ENCODE assay signal across 9 mouse cellular contexts in the genomic region with DNA sequence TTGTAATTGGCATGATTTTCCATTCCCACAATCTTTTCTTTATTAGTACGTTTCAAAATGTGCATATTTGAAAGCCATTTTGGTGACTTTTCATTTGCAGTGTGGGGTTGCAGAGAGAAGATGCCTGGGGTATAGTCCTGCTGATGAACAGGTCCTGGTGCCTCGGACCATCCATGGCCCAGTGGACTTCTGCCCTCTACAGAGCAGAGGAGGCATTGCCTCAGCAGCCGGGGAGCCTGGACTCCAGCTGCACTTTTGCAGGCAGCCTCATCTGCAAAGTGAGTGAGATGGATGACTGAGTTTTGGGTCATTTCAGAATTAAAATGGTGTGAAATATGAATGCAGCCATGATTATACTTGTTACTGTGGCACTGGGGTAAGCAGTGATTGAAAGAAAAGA.
DNase-seq lines count a peak whose midpoint lies in the region; ATAC-seq and TF ChIP-seq lines count a peak whose summit lies in the region.
"Had no signal": no experiment of that assay in that cellular context is flagged by ENCODE, and none has a peak within 500 bp of the region (broad histone marks: within the 10 kb centered on the region; RNA-seq: fewer than 3 reads in every experiment).

No protein-coding gene starts in this region.

- TF ChIP-seq EP300 in heart, postnatal 0 days (IDR thresholded peaks at IDR 0.05; ENCODE audit: low read depth) = no peak

- TF ChIP-seq POLR2A in testis, adult 2 months (IDR thresholded peaks at IDR 0.05; ENCODE audit: control insufficient read depth, low read depth, low read length) = no peak

- H3K4me1 ChIP-seq in heart, postnatal 0 days (ENCODE audit: control insufficient read depth, insufficient read depth) = no peaks in the 10 kb centered on the region
- H3K4me1 ChIP-seq in testis, adult 2 months (ENCODE audit: control insufficient read depth, insufficient read depth, low read length) = peaks cover 2% of the 10 kb centered on the region
- no peaks in the 10 kb centered on the region for H3K4me1 ChIP-seq in forebrain, embryonic 16.5 days (replicated peaks; ENCODE audit: control insufficient read depth, insufficient read depth, low read length)

- 0 out of 2 replicates have a peak, but pooled peaks cover 6% of the 10 kb centered on the region for H3K9me3 ChIP-seq in heart, postnatal 0 days (replicated peaks; ENCODE audit: control insufficient read depth, low read length)
- H3K9me3 ChIP-seq in forebrain, embryonic 16.5 days (ENCODE audit: control insufficient read depth, low read length) = no peaks in the 10 kb centered on the region
- H3K9me3 ChIP-seq: forebrain, embryonic 13.5 days had no signal

- no peak for DNase-seq in heart, postnatal 0 days (ENCODE audit: low spot score)
- DNase-seq in heart, adult 11 months = no peak
- DNase-seq in testis, postnatal 14 days (ENCODE audit: low spot score) = no peak
- peak; percentile 65 for DNase-seq in kidney, postnatal 10 days
- DNase-seq in testis, postnatal 10 days (ENCODE audit: low spot score) = peak; percentile 73
- DNase-seq in right cerebral cortex, adult 18-20 months = no peak

- H3K36me3 ChIP-seq in heart, postnatal 0 days (replicated peaks; ENCODE audit: control insufficient read depth, insufficient read depth, low read length) = no peaks in the 10 kb centered on the region
- no peaks in the 10 kb centered on the region for H3K36me3 ChIP-seq in testis, adult 2 months (ENCODE audit: control insufficient read depth, insufficient read depth, low read length)
- no peaks in the 10 kb centered on the region for H3K36me3 ChIP-seq in forebrain, embryonic 16.5 days (ENCODE audit: control insufficient read depth, insufficient read depth)

- H3K9ac ChIP-seq in heart, postnatal 0 days (replicated peaks; ENCODE audit: low read depth, low read length) = no peak overlapping the region
- no peak overlapping the region for H3K9ac ChIP-seq in forebrain, embryonic 16.5 days (replicated peaks; ENCODE audit: low read depth, low read length)
- H3K9ac ChIP-seq: forebrain, embryonic 13.5 days had no signal

- 41% methylated on average over 3 of the region's 3 CpGs for WGBS in heart, postnatal 0 days
- 33% methylated on average over 3 of the region's 3 CpGs for WGBS in forebrain, embryonic 16.5 days

- no peak overlapping the region for H3K4me2 ChIP-seq in heart, postnatal 0 days (ENCODE audit: low read depth, low read length)
- no peak overlapping the region for H3K4me2 ChIP-seq in forebrain, embryonic 16.5 days (ENCODE audit: low read length)
- H3K4me2 ChIP-seq: forebrain, embryonic 13.5 days had no signal

- H3K27me3 ChIP-seq in heart, postnatal 0 days (ENCODE audit: control insufficient read depth, insufficient read depth, low read length) = no peaks in the 10 kb centered on the region
- no peaks in the 10 kb centered on the region for H3K27me3 ChIP-seq in testis, adult 2 months (ENCODE audit: control insufficient read depth, insufficient read depth, low read length)
- no peaks in the 10 kb centered on the region for H3K27me3 ChIP-seq in forebrain, embryonic 16.5 days (replicated peaks; ENCODE audit: control insufficient read depth, insufficient read depth, low read length)
- H3K27me3 ChIP-seq: forebrain, embryonic 13.5 days had no signal

- no peak overlapping the region for H3K27ac ChIP-seq in heart, postnatal 0 days (ENCODE audit: low read depth)
- H3K27ac ChIP-seq in testis, adult 2 months (ENCODE audit: control insufficient read depth, insufficient read depth, low read depth, low read length) = no peak overlapping the region
- no peak overlapping the region for H3K27ac ChIP-seq in forebrain, embryonic 16.5 days (ENCODE audit: low read length)
- H3K27ac ChIP-seq: forebrain, embryonic 13.5 days had no signal

- TF ChIP-seq CTCF in heart, postnatal 0 days (IDR thresholded peaks at IDR 0.05; ENCODE audit: low read depth) = peak; percentile 28
- TF ChIP-seq CTCF in testis, adult 2 months (IDR thresholded peaks at IDR 0.05; ENCODE audit: control insufficient read depth, insufficient read depth, insufficient replicate concordance, low read depth, low read length) = peak; percentile 60; the same call in 1 of the 2 replicates

- no peak overlapping the region for H3K4me3 ChIP-seq in heart, postnatal 0 days (ENCODE audit: low read depth, low read length)
- H3K4me3 ChIP-seq in testis, adult 2 months (ENCODE audit: control insufficient read depth, low read depth, low read length) = no peak overlapping the region
- H3K4me3 ChIP-seq in forebrain, embryonic 16.5 days (replicated peaks; ENCODE audit: low read length) = no peak overlapping the region
- H3K4me3 ChIP-seq: forebrain, embryonic 13.5 days had no signal

- no peak for ATAC-seq in heart, postnatal 0 days (ENCODE audit: insufficient read depth, low read depth)
- no peak for ATAC-seq in forebrain, embryonic 16.5 days
- ATAC-seq: forebrain, embryonic 13.5 days had no signal

Comparison
In these comparisons a context has a peak if more than half of its experiments do, and no peak if none do; other contexts are left out.
1. DNase-seq: peak in kidney, postnatal 10 days (single experiment) and testis, postnatal 10 days (single experiment); none in heart, postnatal 0 days (single experiment), heart, adult 11 months (single experiment), testis, postnatal 14 days (single experiment) and right cerebral cortex, adult 18-20 months (single experiment).